Mouse (Mus musculus): ENCODE measurements at regions not wholly inside any gene's neighbourhood (a gene's known extent, or its start where the extent isn't known, plus 50 kb on each side); places are given as distances from the start of the nearest gene placed in this dataset.

DNA sequence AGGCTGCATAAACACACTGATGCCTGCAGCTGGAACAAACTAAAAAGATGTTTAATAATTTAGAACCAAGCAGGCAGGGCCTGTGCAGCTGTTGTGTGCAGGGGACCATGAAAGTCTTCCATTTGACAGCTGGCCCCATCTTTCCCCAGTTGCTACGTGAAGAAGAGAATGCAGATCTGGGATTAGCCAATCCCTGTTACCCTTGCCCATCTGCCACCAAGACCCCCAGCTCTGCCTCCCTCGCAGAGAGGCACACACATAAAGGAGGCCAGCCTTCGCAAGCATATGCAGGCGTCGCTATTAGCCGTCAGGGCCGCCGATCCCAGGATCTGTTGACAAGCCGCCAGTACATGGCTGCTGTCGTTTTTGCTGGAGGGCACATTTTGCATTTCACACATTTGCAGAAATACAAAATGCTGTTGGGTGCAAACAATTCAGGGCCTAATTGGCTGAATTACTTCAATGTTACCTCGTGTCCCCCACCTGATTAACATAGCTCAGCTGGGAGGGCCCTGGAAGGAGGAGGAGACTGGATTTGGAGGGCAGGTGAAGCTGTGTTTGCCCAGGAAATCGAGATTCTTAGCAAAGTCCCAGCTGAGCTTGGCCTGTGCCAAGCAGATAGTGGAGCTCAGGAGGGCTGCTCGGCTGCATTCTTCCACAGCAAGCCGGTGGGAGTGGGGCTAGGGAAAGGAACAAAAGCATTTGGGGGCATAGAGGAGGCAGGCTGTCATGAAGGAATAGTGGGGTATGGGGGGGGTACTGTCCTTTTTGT is 367.6 kb upstream of the Mki67 start:
- DNase-seq (ENCODE audit: low read depth, low spot score), result peak; percentile 20

DNA sequence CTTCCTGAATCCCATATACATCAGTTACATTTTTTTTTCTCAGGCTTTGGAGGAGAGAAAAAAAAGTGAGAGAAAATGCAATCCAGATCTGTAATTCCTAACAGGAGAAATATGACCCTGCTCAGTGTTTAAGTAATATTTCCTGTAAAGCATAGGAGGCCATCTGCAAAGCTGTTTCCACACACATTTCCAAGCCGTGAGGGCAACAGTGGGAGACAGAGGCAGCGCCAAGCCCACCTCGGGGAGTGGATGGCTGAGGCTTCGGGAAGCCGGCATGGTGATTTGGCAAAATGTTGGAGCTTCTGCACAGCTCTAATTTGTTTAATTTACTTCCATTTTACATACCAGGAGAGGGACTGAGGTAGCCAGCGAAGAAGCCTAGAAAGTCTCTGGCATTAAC is 372.6 kb upstream of the Mki67 start:
- DNase-seq (ENCODE audit: low read depth, low spot score), result no peak

DNA sequence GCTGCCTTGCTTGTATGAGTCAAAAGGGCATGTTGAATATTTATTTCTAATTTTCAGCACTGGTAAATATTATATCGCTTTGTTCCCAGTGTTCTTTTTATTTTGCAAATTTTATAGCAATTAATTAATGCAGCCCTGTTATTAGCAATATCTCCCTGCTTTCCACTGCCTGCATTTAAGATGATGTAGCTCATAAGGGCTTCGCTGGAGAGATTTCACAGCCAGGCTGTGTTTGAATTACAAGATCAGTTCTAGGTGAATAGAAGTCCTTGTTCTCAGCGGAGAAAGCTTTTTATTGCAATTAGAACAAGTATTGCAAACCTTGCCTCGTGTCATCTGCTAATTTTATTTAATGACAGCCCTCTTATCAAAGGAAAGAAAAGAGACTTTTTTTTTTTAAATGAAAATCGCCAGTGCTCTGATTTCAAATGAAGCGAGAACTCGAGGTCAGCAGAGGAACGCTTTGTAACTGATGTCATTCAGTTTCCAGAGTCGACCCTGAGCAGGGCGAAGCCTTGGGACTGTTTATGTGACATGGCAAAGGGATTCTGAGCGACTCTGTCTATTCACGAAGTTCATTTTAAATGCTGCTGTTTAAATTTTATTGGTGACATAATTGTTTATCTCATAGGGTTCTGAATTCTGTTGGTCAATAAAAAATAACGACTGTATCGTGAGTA is 378.7 kb upstream of the Mki67 start:
- DNase-seq (ENCODE audit: low read depth, low spot score), result no peak

DNA sequence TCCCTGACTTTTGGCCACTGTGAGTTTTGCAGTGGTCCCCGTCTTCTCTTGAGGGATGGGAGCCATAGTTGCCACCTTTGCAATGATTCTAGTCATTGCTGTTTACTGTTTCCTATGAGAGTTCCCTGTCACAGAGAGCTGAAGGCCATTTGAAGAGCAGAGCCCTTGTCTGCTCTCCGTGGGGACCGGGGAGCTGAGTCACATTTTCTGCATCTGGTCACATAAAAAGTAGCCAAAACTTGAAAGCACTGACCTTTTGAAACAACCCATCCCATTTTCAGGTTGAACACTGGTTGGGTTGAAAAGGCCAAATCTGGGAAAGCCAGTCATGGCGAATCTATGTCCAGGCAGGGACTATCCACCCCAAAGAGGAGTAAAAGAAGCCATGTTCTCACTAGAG is 387.9 kb upstream of the Mki67 start:
- DNase-seq (ENCODE audit: low read depth, low spot score), result no peak

DNA sequence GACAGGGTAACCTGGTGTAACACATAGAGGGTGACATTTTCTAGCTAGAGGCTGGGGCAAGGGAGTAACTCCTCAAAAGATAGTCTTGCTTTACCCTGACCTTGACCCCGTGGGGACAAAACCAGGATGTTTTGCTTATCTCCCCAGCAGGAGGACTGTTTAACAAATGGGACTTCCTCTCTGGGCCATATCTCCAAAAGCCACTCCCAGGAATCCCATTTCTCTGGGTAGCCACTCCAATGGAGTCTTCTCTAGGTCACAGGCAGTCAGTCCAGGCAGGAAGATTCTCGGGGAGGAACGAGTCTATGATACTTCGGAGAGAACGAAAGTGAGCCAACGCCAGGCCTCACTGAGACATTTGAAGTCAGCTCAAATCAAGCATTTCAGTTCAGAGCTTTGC is 396.0 kb upstream of the Mki67 start:
- DNase-seq (ENCODE audit: low read depth, low spot score), result no peak

DNA sequence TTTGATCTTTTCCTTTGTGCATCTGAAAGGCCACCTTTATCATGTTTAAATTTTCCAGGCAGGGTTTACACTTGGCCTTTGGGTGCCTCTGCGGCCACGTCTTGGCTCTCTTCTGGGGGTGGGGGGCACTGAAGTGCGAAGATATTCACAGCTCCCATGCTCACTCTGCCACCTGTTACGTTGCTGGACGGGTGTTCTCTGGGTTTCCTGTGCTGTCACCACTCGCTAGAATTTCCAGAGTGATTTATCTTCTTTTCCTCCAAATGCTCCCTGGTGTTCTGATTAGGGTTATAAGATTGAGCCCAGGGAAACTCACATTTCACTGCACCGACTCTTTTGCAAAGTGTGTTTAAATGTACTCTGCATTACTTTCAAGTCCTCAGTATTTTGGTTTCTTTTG is 404.8 kb upstream of the Mki67 start:
- DNase-seq (ENCODE audit: low read depth, low spot score), result no peak

DNA sequence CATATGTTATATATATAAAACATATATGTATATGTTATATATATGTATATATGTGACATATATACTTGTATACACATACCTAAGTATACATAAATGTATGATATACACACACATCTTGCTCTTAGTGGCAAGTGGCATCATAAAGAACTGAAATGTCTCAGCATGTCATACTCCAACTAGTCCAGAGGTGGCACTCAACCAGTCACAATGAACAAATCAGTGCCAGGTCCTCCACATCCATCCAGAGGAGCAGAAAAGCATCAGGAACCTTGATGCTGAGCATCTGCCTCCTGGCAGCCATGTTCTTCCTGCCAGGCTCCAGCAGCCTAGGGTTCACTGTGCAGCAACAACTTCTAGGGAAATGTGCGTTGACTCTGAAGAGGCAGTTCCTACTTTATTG is 405.2 kb upstream of the Mki67 start:
- no peak for DNase-seq (ENCODE audit: low read depth, low spot score)

DNA sequence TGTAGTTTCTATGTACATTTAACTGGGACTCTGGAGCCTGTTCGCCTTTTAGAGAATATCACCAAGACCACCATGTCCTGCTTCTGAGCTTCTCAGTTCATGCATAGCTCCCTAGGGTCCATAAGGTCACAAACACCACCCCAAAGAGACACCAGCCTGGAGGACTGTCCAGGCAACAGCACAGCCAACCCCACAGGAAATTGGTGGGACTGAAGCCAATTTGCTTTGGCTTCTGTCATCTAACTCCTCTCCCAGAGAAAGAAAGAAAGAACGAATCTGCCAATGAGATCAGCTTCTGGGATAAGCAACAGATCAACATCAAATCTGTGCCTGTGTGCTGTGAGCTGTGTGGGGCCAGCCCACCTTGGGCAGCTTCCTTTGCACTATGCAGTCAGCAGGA is 408.6 kb upstream of the Mki67 start:
- no peak for DNase-seq (ENCODE audit: low read depth, low spot score)

DNA sequence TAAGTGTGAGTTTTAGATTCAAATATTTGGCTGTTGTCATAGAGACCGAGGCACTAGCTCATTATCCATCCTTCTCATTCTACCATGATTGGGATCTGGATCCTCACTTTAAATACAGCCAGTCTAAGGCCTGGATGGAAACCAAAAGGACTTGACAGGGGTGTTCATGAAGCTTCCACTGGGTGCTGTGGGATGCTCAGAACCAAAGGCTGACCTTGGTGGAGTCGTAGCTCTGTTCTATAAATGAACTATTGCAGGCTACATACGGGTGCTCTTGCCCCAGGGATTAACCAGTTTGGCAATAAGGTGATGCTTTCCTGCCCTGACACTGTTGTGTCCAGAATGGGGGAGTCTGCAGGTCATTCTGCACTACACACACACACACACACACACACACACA is 410.2 kb upstream of the Mki67 start:
- DNase-seq (ENCODE audit: low read depth, low spot score), result no peak

DNA sequence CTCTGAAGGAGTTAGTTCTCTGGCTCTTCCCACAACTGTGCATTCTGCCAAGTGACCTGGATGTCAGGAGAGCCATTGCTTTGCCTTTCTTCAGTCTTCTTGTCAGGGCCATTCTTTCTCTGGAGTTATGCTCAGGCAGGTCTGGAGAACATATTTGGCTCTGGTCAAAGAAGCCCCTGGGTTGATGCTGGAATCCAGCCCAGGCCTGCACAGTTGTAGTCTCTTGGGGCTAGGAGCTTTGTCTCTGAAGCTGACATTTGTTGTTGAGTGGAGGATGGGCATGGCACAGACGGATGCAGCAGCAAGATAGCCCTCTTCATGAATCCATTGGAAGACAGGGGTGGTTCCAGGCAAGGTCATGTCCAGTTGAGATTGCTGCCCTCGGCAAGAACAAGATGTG is 411.4 kb upstream of the Mki67 start:
- no peak for DNase-seq (ENCODE audit: low read depth, low spot score)

DNA sequence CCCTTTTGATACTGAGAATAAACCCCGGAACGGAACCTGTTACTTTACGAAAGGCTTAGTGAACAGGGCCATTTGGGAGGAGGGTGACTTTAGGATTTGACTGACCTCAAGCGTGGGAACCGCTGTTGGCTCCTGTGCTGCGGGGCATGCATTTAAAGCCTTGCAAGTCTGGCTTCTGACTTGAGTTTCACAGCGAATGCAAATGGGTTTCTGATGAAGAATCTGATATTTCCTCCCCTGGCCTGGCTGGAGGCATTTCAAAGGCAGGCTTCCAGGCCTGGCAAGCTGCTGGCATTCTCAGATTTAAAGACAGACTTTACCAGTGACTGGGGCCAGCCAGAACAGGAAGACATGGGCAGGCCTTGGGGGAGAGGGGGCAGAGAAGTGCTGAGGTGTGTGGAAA is 413.6 kb upstream of the Mki67 start:
- no peak for DNase-seq (ENCODE audit: low read depth, low spot score)

DNA sequence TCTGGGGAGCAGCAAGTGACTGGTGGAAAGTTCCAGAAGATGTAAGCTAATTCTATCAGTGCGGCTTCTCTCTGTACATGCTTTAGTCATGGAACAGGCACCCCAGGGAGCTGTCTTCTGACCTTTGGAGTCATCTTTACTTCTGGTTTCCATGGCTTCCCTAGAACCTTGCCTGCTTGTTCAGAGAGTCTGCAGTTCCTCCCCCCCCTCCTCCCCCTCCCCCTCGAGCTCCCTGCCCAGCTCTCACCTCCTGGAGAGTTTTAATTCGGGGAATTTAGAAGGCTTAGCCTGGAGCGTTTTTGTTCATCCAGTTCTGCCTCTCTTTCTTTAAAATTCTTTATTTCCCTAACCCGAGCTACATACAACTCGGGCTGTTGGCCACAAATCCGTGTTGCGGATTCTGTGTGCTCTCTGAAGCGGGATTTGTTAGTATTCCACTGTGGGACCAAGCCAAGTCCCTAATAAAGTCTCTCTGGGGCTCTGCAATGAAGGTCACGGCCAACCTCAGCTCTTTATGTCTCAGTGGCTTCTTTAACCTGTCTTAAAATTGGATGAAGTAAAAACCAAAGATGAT is 414.6 kb upstream of the Mki67 start:
- no peak for DNase-seq (ENCODE audit: low read depth, low spot score)

DNA sequence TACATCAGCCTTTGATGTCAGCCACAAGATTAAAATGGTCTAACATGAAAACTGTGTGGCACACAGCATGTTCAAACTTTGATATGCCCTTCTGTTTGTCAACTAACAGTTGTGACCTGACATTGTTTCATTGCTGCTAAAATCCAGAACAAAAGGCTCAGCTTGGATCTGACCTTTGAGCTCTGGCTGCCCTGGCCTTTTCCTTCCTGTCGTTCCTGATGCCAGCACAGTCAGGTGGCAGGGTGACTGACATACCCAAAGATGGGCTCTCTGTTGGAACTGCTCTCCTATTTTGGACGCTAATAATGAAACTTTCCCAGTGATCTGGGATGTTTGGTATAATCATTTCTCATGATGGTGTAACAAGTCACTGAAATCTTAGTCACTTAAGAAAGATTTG is 416.8 kb upstream of the Mki67 start:
- DNase-seq (ENCODE audit: low read depth, low spot score), result no peak

DNA sequence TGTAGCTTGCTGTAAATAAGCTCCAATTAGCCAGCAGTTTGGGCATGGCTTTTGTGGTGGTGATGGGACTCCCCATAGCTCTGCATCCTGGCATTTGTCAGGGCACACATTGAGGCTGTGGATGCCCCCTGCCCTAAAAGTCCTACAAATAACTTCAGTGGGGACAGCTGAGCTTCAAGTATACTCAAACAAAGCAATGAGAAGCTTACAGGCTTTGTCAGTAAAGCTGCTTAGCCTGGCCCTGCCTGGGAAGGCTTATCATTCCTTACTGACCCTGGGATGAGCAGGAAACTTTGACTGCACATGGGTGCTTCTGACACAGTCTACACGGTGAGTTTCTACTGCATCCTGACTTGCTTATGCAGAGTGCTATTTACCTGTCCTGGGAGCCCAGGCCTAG is 420.5 kb upstream of the Mki67 start:
- peak; percentile 49 for DNase-seq (ENCODE audit: low read depth, low spot score)

DNA sequence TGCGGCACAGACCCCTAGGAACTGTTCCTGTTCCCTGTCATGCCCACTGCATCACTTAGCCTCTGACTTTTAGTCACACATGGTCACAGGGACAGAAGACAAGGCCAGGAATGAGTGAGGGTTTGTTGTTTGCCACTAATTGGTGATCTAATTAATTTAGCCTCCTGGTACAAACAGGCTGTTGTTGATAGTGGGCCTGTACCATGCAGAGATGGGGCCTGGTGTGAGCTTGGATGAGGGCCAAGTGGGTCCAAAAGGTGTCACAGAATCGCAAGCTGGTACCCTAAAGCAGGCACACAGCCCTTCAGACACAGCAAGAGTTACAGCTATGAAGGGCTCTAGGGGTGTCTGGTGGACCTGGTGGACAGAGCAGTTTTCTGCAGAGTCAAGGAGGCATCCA is 421.2 kb upstream of the Mki67 start:
- DNase-seq (ENCODE audit: low read depth, low spot score), result no peak

DNA sequence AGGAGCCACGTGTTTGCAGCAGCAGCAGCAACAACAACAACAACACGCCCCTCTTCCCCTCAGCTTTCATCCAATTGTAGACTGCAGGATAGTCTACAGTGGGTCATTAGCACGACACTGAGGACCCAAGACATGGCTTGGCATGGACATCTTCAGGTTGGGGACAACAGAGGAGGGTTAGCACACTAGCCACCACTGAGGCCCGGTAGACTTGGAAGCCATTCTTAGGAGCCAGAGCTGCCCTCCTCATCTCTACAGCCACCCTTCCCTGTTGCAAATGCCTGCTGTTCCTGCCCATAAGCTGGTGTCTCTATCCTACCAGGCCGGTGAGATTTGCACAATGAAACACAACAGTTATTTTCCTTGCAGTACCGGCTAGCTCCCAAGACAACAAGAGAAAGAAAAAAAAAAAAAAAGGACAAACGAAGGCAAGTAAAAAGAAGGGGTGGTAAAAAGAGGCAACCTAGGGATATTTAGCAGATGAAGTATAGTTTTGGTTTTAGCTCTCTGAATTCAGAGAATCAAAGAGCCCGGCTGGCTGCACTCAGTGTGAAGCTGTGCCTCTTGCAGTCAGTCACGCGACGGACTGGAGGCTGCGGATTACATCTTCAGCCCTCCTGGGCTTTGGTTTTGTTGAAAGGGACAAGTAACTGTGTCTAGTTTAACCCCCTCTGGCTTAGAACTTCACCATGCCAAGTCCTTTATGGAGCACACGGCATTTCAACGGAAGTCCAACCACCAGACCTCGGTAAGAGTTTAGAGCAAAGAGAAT is 421.9 kb upstream of the Mki67 start:
- DNase-seq (ENCODE audit: low read depth, low spot score), result no peak

DNA sequence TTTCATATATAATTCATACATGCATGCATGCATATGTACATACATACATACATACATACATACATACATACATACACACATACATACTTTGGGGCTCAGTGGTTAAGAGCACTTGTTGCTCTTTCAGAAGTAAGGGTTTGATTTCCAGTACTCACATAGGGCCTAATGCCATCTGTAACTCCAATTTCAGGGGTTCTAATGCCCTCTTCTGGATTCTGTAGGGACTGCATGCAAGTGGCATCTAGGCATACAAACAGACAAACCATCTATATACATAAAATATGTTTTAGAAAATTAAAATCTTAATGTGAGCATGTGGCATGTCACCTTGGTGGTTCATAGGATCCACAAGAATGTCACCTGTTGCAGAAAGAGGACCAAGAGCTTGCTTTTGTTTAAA is 426.7 kb upstream of the Mki67 start:
- DNase-seq (ENCODE audit: low read depth, low spot score), result no peak

DNA sequence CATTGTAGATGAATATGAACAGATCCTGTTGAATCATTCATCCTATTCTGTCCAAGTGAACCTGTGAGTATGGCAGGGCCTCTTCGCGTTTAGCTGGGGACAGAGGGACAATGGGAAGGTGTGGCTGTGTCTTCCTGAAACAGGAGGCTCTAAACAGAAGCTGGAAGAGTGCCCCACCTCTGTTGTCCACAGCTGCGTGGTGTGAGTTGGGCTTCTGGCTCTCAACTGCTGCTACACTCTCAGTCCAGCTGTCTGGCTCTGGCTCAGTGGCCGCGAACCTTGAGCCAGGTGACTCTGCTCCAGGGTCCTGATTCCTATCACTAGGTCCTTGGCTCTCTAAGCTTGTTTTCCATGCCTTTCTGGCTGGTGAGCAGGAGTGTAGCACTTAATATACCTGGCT is 434.0 kb upstream of the Mki67 start:
- DNase-seq (ENCODE audit: low read depth, low spot score), result no peak

DNA sequence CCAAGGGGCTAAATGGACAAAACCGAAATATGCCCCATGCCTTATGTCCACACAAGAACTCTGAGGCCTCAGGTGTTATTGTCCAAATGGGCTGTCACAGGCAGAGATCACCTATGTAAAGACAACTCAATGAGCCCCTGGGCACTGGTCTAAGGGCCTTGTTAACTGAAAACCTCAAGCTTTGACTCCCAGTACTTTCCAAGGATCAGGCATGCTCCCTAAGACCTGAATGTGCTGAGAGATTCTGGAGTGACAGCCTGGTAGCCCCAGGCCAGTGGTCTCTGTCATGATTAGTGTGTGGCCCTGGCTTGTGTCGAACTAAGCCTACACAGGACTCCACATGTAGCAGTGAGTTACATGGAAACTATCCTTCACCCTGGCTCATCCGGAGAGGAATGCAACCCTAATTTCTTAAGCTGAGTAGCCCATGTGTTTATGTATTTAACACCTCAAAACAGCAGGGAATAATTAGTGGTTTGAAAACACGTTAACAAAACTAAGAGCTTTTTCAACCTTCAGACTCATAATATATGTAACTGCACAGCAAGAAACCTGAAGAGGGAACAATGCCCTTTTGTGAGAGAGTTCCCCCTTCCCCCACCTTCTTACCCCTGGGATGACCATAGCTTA is 435.3 kb upstream of the Mki67 start:
- DNase-seq (ENCODE audit: low read depth, low spot score), result no peak

DNA sequence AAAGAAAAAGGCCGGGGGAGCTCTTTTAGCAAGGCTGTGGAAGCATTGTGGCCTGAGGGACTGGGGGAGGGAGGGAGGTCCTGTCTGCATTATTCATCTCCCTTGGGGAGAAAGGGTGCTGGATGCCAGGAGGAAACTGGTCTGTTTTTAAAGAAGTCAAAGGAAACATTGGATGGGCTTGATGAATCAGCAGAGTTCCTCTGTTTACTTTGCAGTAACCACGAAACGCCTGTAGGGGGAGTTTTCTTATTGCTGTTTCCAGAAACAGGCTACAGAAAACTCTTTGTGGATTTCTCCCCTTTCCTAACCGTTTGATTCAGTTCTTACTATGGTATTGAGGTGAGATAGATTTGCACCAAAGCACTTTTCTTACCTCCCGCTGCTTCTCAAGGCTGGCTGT is 436.3 kb upstream of the Mki67 start:
- DNase-seq (ENCODE audit: low read depth, low spot score), result peak; percentile 28

DNA sequence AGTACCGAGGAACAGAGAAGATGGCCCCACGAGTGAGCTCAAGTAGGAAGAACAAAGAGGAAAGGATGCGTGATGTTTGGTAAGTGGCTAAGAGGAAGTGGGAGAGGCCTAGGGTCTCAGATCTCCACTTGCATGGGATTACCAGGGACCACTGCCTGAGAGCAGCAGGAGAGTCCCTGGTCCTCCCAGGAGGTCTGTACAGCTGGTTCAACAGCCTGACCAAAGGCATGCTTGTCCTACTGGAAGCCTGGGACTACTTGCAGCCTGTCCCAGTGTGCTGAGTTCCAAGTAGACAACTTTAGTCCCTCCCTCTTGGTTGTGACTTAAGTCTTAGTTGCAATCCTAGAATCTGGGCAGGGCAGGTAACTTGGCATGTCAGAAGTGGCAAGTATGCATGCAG is 437.5 kb upstream of the Mki67 start:
- no peak for DNase-seq (ENCODE audit: low read depth, low spot score)

DNA sequence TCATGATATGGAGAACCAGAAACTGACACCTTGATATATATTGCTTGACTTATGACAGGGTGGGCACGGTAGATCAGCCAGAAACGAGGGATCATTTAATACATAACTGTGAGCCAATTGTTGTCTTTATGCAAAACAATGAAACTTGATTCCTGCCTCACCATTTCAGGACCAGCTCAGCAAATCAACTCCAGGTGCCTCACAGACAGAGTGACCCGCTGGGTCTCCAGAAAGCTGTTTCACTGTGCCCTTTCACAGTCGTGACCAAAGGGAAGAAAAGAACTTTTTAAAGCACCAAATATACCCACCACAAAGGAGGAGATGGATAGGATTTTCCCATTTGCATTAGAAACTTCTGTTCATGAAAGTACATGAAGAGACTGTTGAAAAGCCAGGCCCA is 443.0 kb upstream of the Mki67 start:
- no peak for DNase-seq (ENCODE audit: low read depth, low spot score)
